Mouse (Mus musculus) gastrocnemius, adult 2 months (tissue): ENCODE data around the gene Gorasp2. TPM values are rescaled to one million over a fixed set of nuclear protein-coding genes. Genes with fewer than 3 reads are reported as not detected.

Experiments
- DNase-seq: peaks from one replicate; pipeline ENCODE4 v3.0.0; 2022
- H3K27ac ChIP-seq: fragments of 200-600 bp; 2 replicates; pipeline ENCODE4 v1.8.1; 2022; ENCODE audit warnings: mild to moderate bottlenecking
- H3K4me3 ChIP-seq: fragments of 200-600 bp; 2 replicates; pipeline ENCODE4 v1.8.1; 2022; ENCODE audit warnings: mild to moderate bottlenecking, moderate library complexity
- CTCF ChIP-seq: fragments of 200-600 bp; IDR thresholded peaks from 2 replicates; pipeline ENCODE4 v1.8.1; 2022; ENCODE audit warnings: antibody characterized with exemption, mild to moderate bottlenecking, moderate library complexity
- intact Hi-C: fragments of 180-260 bp; cut with DNase I; formaldehyde crosslinking; loops from one replicate; pipeline ENCODE4 v1.15.1; 2025
- total RNA-seq, 2 experiments: library from RNA; stranded (reverse); gene quantifications; 2 replicates each; pipeline ENCODE4 v1.2.3; 2021

The Gorasp2 gene
- total RNA-seq, 2 experiments from 2014 or later: 77.9 to 78.6 TPM

- no peak for TF ChIP-seq CTCF
- no peak for DNase-seq
- intact Hi-C loops: loop anchor here (1.0 kb wide), 1 partner anchor 24 kb away; no protein-coding TSS in a partner anchor
- no peak overlapping the region for H3K27ac ChIP-seq
- H3K4me3 ChIP-seq: no peak overlapping the region
Measured at GRCm38 (mm10) chr2:70723610-70724243, 62.4 kb downstream of the Gorasp2 start.

- no peak overlapping the region for H3K4me3 ChIP-seq
- intact Hi-C loops: no loop called here
- no peak overlapping the region for H3K27ac ChIP-seq
- DNase-seq: no peak
- no peak for TF ChIP-seq CTCF
Measured at GRCm38 (mm10) chr2:70727089-70727488, 65.7 kb downstream of the Gorasp2 start.

- H3K27ac ChIP-seq: no peak overlapping the region
- no peak for DNase-seq
- intact Hi-C loops: no loop called here
- H3K4me3 ChIP-seq: no peak overlapping the region
- no peak for TF ChIP-seq CTCF
Measured at GRCm38 (mm10) chr2:70735534-70735933, 74.2 kb downstream of the Gorasp2 start.

GRCm38 (mm10) chr2:70736008-70736407 is 74.6 kb downstream of the Gorasp2 start:
- no peak for TF ChIP-seq CTCF
- no peak overlapping the region for H3K27ac ChIP-seq
- intact Hi-C loops: no loop called here
- no peak overlapping the region for H3K4me3 ChIP-seq
- no peak for DNase-seq

- DNase-seq: no peak
- no peak overlapping the region for H3K27ac ChIP-seq
- intact Hi-C loops: no loop called here
- TF ChIP-seq CTCF: no peak
- H3K4me3 ChIP-seq: no peak overlapping the region
Measured at GRCm38 (mm10) chr2:70741901-70742300, 80.5 kb downstream of the Gorasp2 start.

GRCm38 (mm10) chr2:70742588-70742987 is 81.2 kb downstream of the Gorasp2 start:
- no peak overlapping the region for H3K27ac ChIP-seq
- DNase-seq: no peak
- intact Hi-C loops: no loop called here
- no peak for TF ChIP-seq CTCF
- no peak overlapping the region for H3K4me3 ChIP-seq

GRCm38 (mm10) chr2:70751655-70752054 is 90.3 kb downstream of the Gorasp2 start:
- no peak for DNase-seq
- Histone ChIP-seq H3K27ac (no peak overlapping the region), H3K4me3 (no peak overlapping the region)
- intact Hi-C loops: no loop called here
- TF ChIP-seq CTCF: no peak

- intact Hi-C loops: no loop called here
- DNase-seq: no peak
- H3K27ac ChIP-seq: no peak overlapping the region
- no peak for TF ChIP-seq CTCF
- H3K4me3 ChIP-seq: no peak overlapping the region
Measured at GRCm38 (mm10) chr2:70752149-70752548, 90.8 kb downstream of the Gorasp2 start.

Other genes with a start within 250 kb of the Gorasp2 start
- gene Sp5, start 186.7 kb upstream of the Gorasp2 start, total RNA-seq: not detected
- gene Erich2, start 152.8 kb upstream of the Gorasp2 start, total RNA-seq: not detected
- gene Gad1, start 108.5 kb upstream of the Gorasp2 start, total RNA-seq: 1 to 10 TPM; 1.2 to 2.9 TPM
- not detected for gene Gm26558, start 532 bp downstream of the Gorasp2 start, total RNA-seq
- gene Tlk1, start 164.2 kb downstream of the Gorasp2 start, total RNA-seq: 10 to 100 TPM; 39.1 to 46.5 TPM